Mouse (Mus musculus) limb, embryonic 14.5 days (tissue): ENCODE data around the gene Taf1c. TPM values are rescaled to one million over a fixed set of nuclear protein-coding genes. Genes with fewer than 3 reads are reported as not detected.

Experiments used
- ATAC-seq: fragments of 200-750 bp; cut with Nextera tagmentation; 2 replicates; pipeline ENCODE4 v1.8.0; 2017; ENCODE audit warnings: low read depth, moderate number of reproducible peaks, moderate TSS enrichment; ENCODE audit not compliant: low FRiP score
- DNase-seq: peaks from one replicate; pipeline ENCODE4 v3.0.0-alpha.2; 2015; ENCODE audit warnings: low spot score
- H3K27ac ChIP-seq: fragments of 300-500 bp; sonication (generic); replicated peaks from 2 replicates; pipeline ENCODE4 v1.5.1; 2014; ENCODE audit warnings: low read depth, mild to moderate bottlenecking, low read length, moderate library complexity, mixed read lengths
- H3K27me3 ChIP-seq: fragments of 300-500 bp; sonication (generic); 2 replicates; pipeline ENCODE4 v1.6.1; 2014; ENCODE audit warnings: low read length, mixed read lengths; ENCODE audit not compliant: control insufficient read depth, insufficient read depth
- H3K36me3 ChIP-seq: fragments of 300-500 bp; sonication (generic); 2 replicates; pipeline ENCODE4 v1.6.1; 2014; ENCODE audit warnings: mild to moderate bottlenecking, low read length, moderate library complexity, mixed read lengths; ENCODE audit not compliant: control insufficient read depth, insufficient read depth
- H3K4me1 ChIP-seq: fragments of 300-500 bp; sonication (generic); 2 replicates; pipeline ENCODE4 v1.6.1; 2014; ENCODE audit warnings: antibody characterized with exemption, low read length, mixed read lengths; ENCODE audit not compliant: control insufficient read depth, insufficient read depth
- H3K4me2 ChIP-seq: fragments of 300-500 bp; sonication (generic); replicated peaks from 2 replicates; pipeline ENCODE4 v1.6.1; 2014; ENCODE audit warnings: low read depth, mild to moderate bottlenecking, low read length, moderate library complexity; ENCODE audit not compliant: severe bottlenecking
- H3K4me3 ChIP-seq: fragments of 300-500 bp; sonication (generic); replicated peaks from 2 replicates; pipeline ENCODE4 v1.5.1; 2014; ENCODE audit warnings: low read length
- H3K9ac ChIP-seq: fragments of 300-500 bp; sonication (generic); 2 replicates; pipeline ENCODE4 v1.6.1; 2014; ENCODE audit warnings: mild to moderate bottlenecking, low read depth, low read length, moderate library complexity; ENCODE audit not compliant: severe bottlenecking
- H3K9me3 ChIP-seq: fragments of 300-500 bp; sonication (generic); 2 replicates; pipeline ENCODE4 v1.6.1; 2016; ENCODE audit warnings: low read length; ENCODE audit not compliant: control insufficient read depth
- POLR2A ChIP-seq: fragments of 200-500 bp; IDR thresholded peaks from 2 replicates; pipeline ENCODE4 v1.8.0; 2012; ENCODE audit warnings: inconsistent platforms, mild to moderate bottlenecking, moderate library complexity, borderline replicate concordance; ENCODE audit not compliant: insufficient read depth, insufficient read length; ENCODE audit errors: extremely low read depth
- WGBS: fragments of 180-500 bp; shearing (Covaris S2); extraction: QIAGEN DNeasy Blood & Tissue Kit; methylation state at CpG from one replicate; pipeline ENCODE4 v1.1.7; 2014; 5-methylcytosine and 5-hydroxymethylcytosine counted together
- polyA plus RNA-seq, 2 experiments: library from polyadenylated mRNA; depleted of rRNA in 1 of 2; stranded (reverse) in 1 of 2; unstranded in 1 of 2; fragments of >200 nt; fragmentation: Nextera tagmentation in 1 of 2; extraction: Ambion mirVana in 1 of 2; gene quantifications; 2 replicates each; pipeline versions ENCODE4 v1.2.1 to v1.2.3; 2012 to 2014

Gene Taf1c
- polyA plus RNA-seq, 2 experiments, result 11.3 to 18.4 TPM

DNA sequence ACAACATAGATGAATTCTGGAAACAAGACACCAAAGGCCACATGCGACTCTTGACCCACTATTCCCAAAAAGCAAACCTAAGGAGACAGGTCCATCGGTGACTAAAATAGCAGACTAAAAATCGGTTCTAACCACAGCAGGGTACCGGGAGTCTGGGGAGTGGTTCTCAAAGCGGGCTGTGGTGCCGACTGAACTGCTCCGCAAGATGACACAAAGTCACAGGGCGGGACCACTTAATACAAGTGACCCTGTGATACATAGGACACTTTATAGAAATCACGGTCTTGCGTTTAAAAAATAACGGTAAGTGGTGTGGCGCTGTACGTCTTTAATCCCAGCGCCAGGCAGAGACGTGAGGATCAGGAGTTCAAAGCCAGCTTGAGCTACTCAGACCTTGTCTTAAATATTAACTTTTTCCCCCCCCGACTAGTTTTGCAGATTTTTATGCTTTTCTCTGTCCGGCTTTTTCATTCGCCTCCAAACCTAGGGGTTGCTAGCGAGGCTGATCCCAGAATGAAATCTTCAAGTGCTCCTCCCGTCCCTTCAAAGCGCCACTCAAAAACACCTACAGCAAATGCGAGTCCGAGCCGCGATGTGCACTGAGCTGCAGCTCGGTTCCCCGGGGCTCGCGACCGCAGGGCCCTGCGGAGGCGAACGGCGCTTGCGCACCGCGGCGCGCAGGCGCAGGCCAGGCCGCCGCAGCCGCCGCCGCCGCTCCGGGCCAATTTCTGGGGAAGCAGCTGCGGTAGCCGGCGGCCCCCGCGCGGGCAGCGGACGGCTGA lies 47.0 kb downstream of the Taf1c start:
- Histone ChIP-seq H3K4me2 (peak overlapping the region; percentile 78), H3K27ac (peak overlapping the region; percentile 90), H3K4me3 (peak overlapping the region; percentile 78), H3K36me3 (peaks cover 14% of the 10 kb centered on the region), H3K27me3 (no peaks in the 10 kb centered on the region), H3K9me3 (no peaks in the 10 kb centered on the region), H3K9ac (peak overlapping the region; percentile 88), H3K4me1 (peaks cover 19% of the 10 kb centered on the region)
- ATAC-seq (peak; percentile 92), DNase-seq (peak; percentile 66)
- TF ChIP-seq POLR2A, result peak; percentile 14; the same call in 1 of the 2 replicates
- WGBS, result 1% methylated on average over 55 of the region's 55 CpGs

DNA sequence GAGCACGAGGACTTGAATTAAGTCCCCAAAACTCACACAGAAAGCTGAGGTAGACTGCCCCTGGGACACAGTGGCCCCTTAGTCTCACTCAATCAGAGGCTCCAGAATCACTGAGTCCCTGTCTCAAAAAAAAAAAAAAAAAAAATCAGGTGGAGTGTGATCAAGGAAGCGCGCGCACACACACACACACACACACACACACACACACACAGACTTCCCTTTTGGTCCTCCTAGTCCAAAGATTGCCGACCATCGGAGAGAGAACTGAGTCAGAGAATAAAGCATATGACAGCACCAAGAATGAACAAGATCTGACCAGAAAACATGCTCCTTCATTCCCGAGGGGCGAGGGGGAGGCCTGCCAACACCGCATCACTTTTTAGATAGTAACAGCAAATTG lies 47.9 kb downstream of the Taf1c start:
- Histone ChIP-seq H3K4me1 (peaks cover 19% of the 10 kb centered on the region), H3K9me3 (no peaks in the 10 kb centered on the region), H3K27me3 (no peaks in the 10 kb centered on the region), H3K4me2 (peak overlapping the region; percentile 78), H3K36me3 (peaks cover 5% of the 10 kb centered on the region; the same call in 1 of the 2 replicates), H3K9ac (peak overlapping the region; percentile 88), H3K4me3 (peak overlapping the region; percentile 78), H3K27ac (no peak overlapping the region)
- DNase-seq (no peak), ATAC-seq (no peak)
- WGBS, result 72% methylated on average over 9 of the region's 9 CpGs
- no peak for TF ChIP-seq POLR2A

DNA sequence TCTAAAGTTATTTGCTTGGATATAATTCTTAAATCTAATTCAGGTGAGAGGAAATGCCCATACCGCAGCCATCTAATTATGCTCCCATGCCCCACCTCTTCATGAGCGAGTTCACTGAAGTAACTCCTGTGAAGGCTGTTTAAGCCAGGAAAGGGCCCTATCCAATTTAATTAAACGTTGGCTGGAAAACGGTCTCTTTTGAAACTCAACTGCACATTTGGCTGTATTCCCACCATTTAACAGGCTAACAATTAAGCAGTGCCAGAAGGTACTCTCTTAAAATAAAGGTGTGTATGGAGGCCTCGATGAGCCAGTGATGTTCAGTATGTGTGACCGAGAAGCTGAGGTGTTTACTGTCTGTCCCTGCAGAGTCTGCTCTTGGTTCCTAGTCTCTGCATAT lies 49.2 kb downstream of the Taf1c start:
- H3K27me3 ChIP-seq, result no peaks in the 10 kb centered on the region
- H3K9ac ChIP-seq, result 0 out of 2 replicates have a peak overlapping the region, but pooled peaks have one; percentile 16
- no peaks in the 10 kb centered on the region for H3K9me3 ChIP-seq
- H3K4me3 ChIP-seq, result no peak overlapping the region
- H3K4me1 ChIP-seq, result peaks cover 19% of the 10 kb centered on the region
- ATAC-seq (no peak), DNase-seq (no peak)
- H3K27ac ChIP-seq, result no peak overlapping the region
- no peak for TF ChIP-seq POLR2A
- no peak overlapping the region for H3K4me2 ChIP-seq
- 55% methylated on average over 6 of the region's 6 CpGs for WGBS
- H3K36me3 ChIP-seq, result no peaks in the 10 kb centered on the region

DNA sequence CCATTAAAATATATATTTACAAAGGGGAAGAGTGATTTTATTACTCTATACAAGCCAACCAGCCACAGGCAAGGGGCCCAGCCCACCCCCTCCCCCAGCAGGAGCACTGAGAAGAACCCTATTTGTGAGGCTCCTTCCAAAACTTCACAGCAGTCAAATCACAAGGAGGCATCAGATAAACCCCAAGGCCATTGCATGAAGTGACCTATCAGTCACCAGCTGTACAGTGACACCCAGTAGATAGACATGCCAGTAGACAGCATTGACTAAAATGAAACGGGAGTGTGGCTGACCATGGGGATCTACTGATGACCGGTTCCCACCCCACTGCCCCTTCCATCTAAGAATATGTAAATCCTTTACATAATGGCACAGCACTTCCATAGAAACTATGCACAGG lies 52.1 kb downstream of the Taf1c start:
- no peaks in the 10 kb centered on the region for H3K9me3 ChIP-seq
- H3K4me3 ChIP-seq, result no peak overlapping the region
- no peaks in the 10 kb centered on the region for H3K27me3 ChIP-seq
- peaks cover 9% of the 10 kb centered on the region; the same call in 1 of the 2 replicates for H3K4me1 ChIP-seq
- H3K9ac ChIP-seq, result no peak overlapping the region
- no peak overlapping the region for H3K27ac ChIP-seq
- ATAC-seq, result no peak
- no peak for DNase-seq
- H3K4me2 ChIP-seq, result no peak overlapping the region
- peaks cover 3% of the 10 kb centered on the region for H3K36me3 ChIP-seq
- WGBS, result 69% methylated on average over 2 of the region's 2 CpGs
- TF ChIP-seq POLR2A, result no peak

DNA sequence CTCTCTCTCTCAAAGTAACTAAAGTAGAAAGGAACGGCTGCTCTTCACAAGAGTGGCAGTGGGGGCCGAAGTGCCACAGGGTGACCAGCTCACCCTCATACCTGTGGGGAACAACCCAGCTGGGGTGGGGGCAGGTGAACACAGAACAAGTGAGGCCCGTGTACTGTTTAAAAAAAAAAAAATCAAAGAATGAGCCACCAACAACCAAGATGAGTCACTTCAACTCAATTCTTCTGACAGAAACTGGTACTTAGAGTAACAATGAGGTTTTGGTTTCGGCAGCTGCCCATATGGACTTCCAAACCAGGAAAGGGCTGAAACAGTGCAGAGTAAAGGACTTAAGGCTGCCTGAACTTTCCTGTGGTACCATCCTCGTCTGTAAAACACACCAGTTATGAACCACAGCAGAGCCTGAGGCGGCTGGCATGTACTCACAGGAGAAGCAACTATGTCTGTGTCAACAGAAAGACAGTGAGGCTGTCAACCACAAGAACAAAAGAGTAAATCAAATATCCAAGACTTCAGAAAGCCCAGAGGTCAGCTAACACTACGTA lies 56.4 kb downstream of the Taf1c start:
- no peaks in the 10 kb centered on the region; the same call in 1 of the 2 replicates for H3K4me1 ChIP-seq
- no peaks in the 10 kb centered on the region for H3K27me3 ChIP-seq
- peaks cover 37% of the 10 kb centered on the region for H3K36me3 ChIP-seq
- H3K9ac ChIP-seq, result no peak overlapping the region
- DNase-seq (no peak), ATAC-seq (no peak)
- H3K27ac ChIP-seq, result no peak overlapping the region
- H3K4me2 ChIP-seq, result no peak overlapping the region
- 77% methylated on average over 7 of the region's 7 CpGs for WGBS
- no peak for TF ChIP-seq POLR2A
- no peaks in the 10 kb centered on the region for H3K9me3 ChIP-seq
- H3K4me3 ChIP-seq, result no peak overlapping the region

Other genes starting within 250 kb of the Taf1c start
- 13.6 and 14.8 TPM in 2 replicates for gene Mlycd, start 210.3 kb downstream of the Taf1c start, polyA plus RNA-seq (2012; rRNA removed)
- 17.0 and 19.1 TPM in 2 replicates for gene Mlycd, start 210.3 kb downstream of the Taf1c start, polyA plus RNA-seq (2014; fragmentation: Nextera tagmentation; extraction: Ambion mirVana)
- 2.1 and 2.7 TPM in 2 replicates for gene Osgin1, start 171.1 kb downstream of the Taf1c start, polyA plus RNA-seq (2012; rRNA removed)
- 1.2 and 2.2 TPM in 2 replicates for gene Osgin1, start 171.1 kb downstream of the Taf1c start, polyA plus RNA-seq (2014; fragmentation: Nextera tagmentation; extraction: Ambion mirVana)
- 7.8 and 9.5 TPM in 2 replicates for gene Necab2, start 158.5 kb downstream of the Taf1c start, polyA plus RNA-seq (2012; rRNA removed)
- gene Necab2, start 158.5 kb downstream of the Taf1c start, polyA plus RNA-seq (2014; fragmentation: Nextera tagmentation; extraction: Ambion mirVana), result 2.2 and 2.6 TPM in 2 replicates
- 0.29 and 0.51 TPM in 2 replicates for gene Slc38a8, start 103.5 kb downstream of the Taf1c start, polyA plus RNA-seq (2012; rRNA removed)
- not detected in 2 replicates for gene Slc38a8, start 103.5 kb downstream of the Taf1c start, polyA plus RNA-seq (2014; fragmentation: Nextera tagmentation; extraction: Ambion mirVana)
- gene Mbtps1, start 46.5 kb downstream of the Taf1c start, polyA plus RNA-seq (2012; rRNA removed), result 155 and 179 TPM in 2 replicates
- gene Mbtps1, start 46.5 kb downstream of the Taf1c start, polyA plus RNA-seq (2014; fragmentation: Nextera tagmentation; extraction: Ambion mirVana), result 122 and 125 TPM in 2 replicates
- gene Hsdl1, start 30.0 kb downstream of the Taf1c start, polyA plus RNA-seq (2012; rRNA removed), result 15.5 and 17.2 TPM in 2 replicates
- 31.3 and 34.2 TPM in 2 replicates for gene Hsdl1, start 30.0 kb downstream of the Taf1c start, polyA plus RNA-seq (2014; fragmentation: Nextera tagmentation; extraction: Ambion mirVana)
- gene Dnaaf1, start 30.0 kb downstream of the Taf1c start, polyA plus RNA-seq (2012; rRNA removed), result 0.04 and 0.06 TPM in 2 replicates
- gene Dnaaf1, start 30.0 kb downstream of the Taf1c start, polyA plus RNA-seq (2014; fragmentation: Nextera tagmentation; extraction: Ambion mirVana), result not detected in 2 replicates
- 0.38 and 0.41 TPM in 2 replicates for gene Adad2, start 7.5 kb upstream of the Taf1c start, polyA plus RNA-seq (2012; rRNA removed)
- gene Adad2, start 7.5 kb upstream of the Taf1c start, polyA plus RNA-seq (2014; fragmentation: Nextera tagmentation; extraction: Ambion mirVana), result 0.10 TPM in 1 of 2 replicates, not detected in the other
- gene Kcng4, start 30.5 kb upstream of the Taf1c start, polyA plus RNA-seq (2012; rRNA removed), result 0.11 and 0.13 TPM in 2 replicates
- gene Kcng4, start 30.5 kb upstream of the Taf1c start, polyA plus RNA-seq (2014; fragmentation: Nextera tagmentation; extraction: Ambion mirVana), result 0.12 and 0.14 TPM in 2 replicates
- gene Wfdc1, start 61.1 kb upstream of the Taf1c start, polyA plus RNA-seq (2012; rRNA removed), result 0.91 and 0.93 TPM in 2 replicates
- gene Wfdc1, start 61.1 kb upstream of the Taf1c start, polyA plus RNA-seq (2014; fragmentation: Nextera tagmentation; extraction: Ambion mirVana), result 0.33 and 0.80 TPM in 2 replicates
- 2.1 and 3.1 TPM in 2 replicates for gene Atp2c2, start 94.8 kb upstream of the Taf1c start, polyA plus RNA-seq (2012; rRNA removed)
- 2.3 and 2.6 TPM in 2 replicates for gene Atp2c2, start 94.8 kb upstream of the Taf1c start, polyA plus RNA-seq (2014; fragmentation: Nextera tagmentation; extraction: Ambion mirVana)
- gene Tldc1, start 173.2 kb upstream of the Taf1c start, polyA plus RNA-seq (2012; rRNA removed), result 10.6 and 11.7 TPM in 2 replicates
- 5.1 and 6.7 TPM in 2 replicates for gene Tldc1, start 173.2 kb upstream of the Taf1c start, polyA plus RNA-seq (2014; fragmentation: Nextera tagmentation; extraction: Ambion mirVana)
- gene Cotl1, start 235.3 kb upstream of the Taf1c start, polyA plus RNA-seq (2012; rRNA removed), result 147 and 196 TPM in 2 replicates
- 212 and 247 TPM in 2 replicates for gene Cotl1, start 235.3 kb upstream of the Taf1c start, polyA plus RNA-seq (2014; fragmentation: Nextera tagmentation; extraction: Ambion mirVana)